Mouse (Mus musculus) erythroblast, embryonic 14.5 days (primary cell): ENCODE data around the gene Fndc10.

Experiments
- GATA1 ChIP-seq: IDR thresholded peaks from 2 replicates; pipeline ENCODE4 v1.6.1; 2012; ENCODE audit warnings: low read length, inconsistent platforms, mixed read lengths
- TAL1 ChIP-seq: IDR thresholded peaks from 3 replicates; pipeline ENCODE4 v1.6.1; 2012; ENCODE audit warnings: low read length, inconsistent platforms, mixed read lengths

DNA sequence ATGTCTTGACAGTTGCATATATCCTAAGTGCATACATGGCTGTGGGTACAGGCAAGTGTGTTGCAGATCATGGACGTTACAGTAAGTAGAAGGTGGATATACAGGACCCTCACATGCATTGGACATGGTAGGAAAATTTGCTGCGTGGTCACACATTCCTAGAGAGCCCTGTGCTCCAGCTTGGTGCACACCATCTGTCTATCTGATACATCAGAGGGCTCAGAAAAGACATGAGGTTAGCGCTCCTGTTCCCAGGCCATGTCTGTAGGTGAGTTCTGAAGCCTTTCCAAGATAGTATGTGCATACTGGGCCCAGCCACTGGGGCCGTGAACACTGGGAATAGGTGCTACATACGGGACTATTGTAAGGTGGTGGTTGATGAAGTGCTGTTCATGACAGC, 42.3 kb downstream of the Fndc10 start:
- no peak for TF ChIP-seq GATA1
- TF ChIP-seq TAL1: no peak
